13 mouse cellular contexts compared by ENCODE assay signal in genomic region chr2:155628519-155628918, GRCm38 (mm10). TPM values are rescaled to one million over a fixed set of nuclear protein-coding genes. Genes with fewer than 3 reads are reported as not detected.
A peak's percentile ranks its signal among the peaks of the same experiment; 100 is the strongest.
DNase-seq lines count a peak whose midpoint lies in the region; ATAC-seq and TF ChIP-seq lines count a peak whose summit lies in the region.
"Had no signal": no experiment of that assay in that cellular context is flagged by ENCODE, and none has a peak within 500 bp of the region (broad histone marks: within the 10 kb centered on the region; RNA-seq: fewer than 3 reads in every experiment).

No protein-coding gene starts in this region.

- H3K9me3 ChIP-seq in forebrain, embryonic 12.5 days = no peaks in the 10 kb centered on the region
- no peaks in the 10 kb centered on the region for H3K9me3 ChIP-seq in forebrain, embryonic 15.5 days
- H3K9me3 ChIP-seq in G1E (replicated peaks) = no peaks in the 10 kb centered on the region
- no peaks in the 10 kb centered on the region for H3K9me3 ChIP-seq in hindbrain, embryonic 15.5 days
- H3K9me3 ChIP-seq: intestine, embryonic 15.5 days had no signal

- intact Hi-C loops in left cerebral cortex, adult 2 months (cut with DNase I) = no loop called here

- H3K4me1 ChIP-seq in forebrain, embryonic 12.5 days = peaks cover 31% of the 10 kb centered on the region
- peaks cover 13% of the 10 kb centered on the region for H3K4me1 ChIP-seq in forebrain, embryonic 15.5 days
- peaks cover 22% of the 10 kb centered on the region for H3K4me1 ChIP-seq in G1E (ENCODE audit: insufficient read depth, low read depth, low read length)
- H3K4me1 ChIP-seq in hindbrain, embryonic 15.5 days (replicated peaks) = peaks cover 30% of the 10 kb centered on the region

- H3K27ac ChIP-seq in forebrain, embryonic 12.5 days = no peak overlapping the region
- H3K27ac ChIP-seq in forebrain, embryonic 15.5 days (replicated peaks) = no peak overlapping the region
- peak overlapping the region; percentile 82 for H3K27ac ChIP-seq in left cerebral cortex, adult 2 months
- H3K27ac ChIP-seq in hindbrain, embryonic 15.5 days (replicated peaks) = no peak overlapping the region
- H3K27ac ChIP-seq: intestine, embryonic 15.5 days had no signal

- peaks cover 23% of the 10 kb centered on the region for H3K36me3 ChIP-seq in forebrain, embryonic 12.5 days (replicated peaks)
- peaks cover 12% of the 10 kb centered on the region; the same call in 1 of the 2 replicates for H3K36me3 ChIP-seq in forebrain, embryonic 15.5 days
- peaks cover 34% of the 10 kb centered on the region for H3K36me3 ChIP-seq in G1E (replicated peaks)
- peaks cover 15% of the 10 kb centered on the region for H3K36me3 ChIP-seq in hindbrain, embryonic 15.5 days

- peaks cover 85% of the 10 kb centered on the region for H3K27me3 ChIP-seq in forebrain, embryonic 12.5 days
- H3K27me3 ChIP-seq in forebrain, embryonic 15.5 days = peaks cover 45% of the 10 kb centered on the region
- H3K27me3 ChIP-seq in G1E (ENCODE audit: insufficient read depth, low read length) = peaks cover 25% of the 10 kb centered on the region; the same call in 1 of the 2 replicates
- peaks cover 38% of the 10 kb centered on the region for H3K27me3 ChIP-seq in hindbrain, embryonic 15.5 days

- 0 out of 2 replicates have a peak overlapping the region, but pooled peaks have one; percentile 71 for H3K4me2 ChIP-seq in forebrain, embryonic 12.5 days
- H3K4me2 ChIP-seq in forebrain, embryonic 15.5 days (replicated peaks) = no peak overlapping the region
- H3K4me2 ChIP-seq in hindbrain, embryonic 15.5 days = peak overlapping the region; percentile 79; the same call in 1 of the 2 replicates

- no peak for TF ChIP-seq CTCF in left cerebral cortex, adult 2 months (IDR thresholded peaks at IDR 0.05)
- TF ChIP-seq CTCF in G1E (IDR thresholded peaks at IDR 0.05; ENCODE audit: low read depth, low read length) = no peak

- H3K4me3 ChIP-seq in forebrain, embryonic 12.5 days (replicated peaks) = no peak overlapping the region
- no peak overlapping the region for H3K4me3 ChIP-seq in forebrain, embryonic 15.5 days
- peak overlapping the region; percentile 44; the same call in 1 of the 2 replicates for H3K4me3 ChIP-seq in left cerebral cortex, adult 2 months
- H3K4me3 ChIP-seq in G1E (ENCODE audit: low read depth, low read length) = 0 out of 2 replicates have a peak overlapping the region, but pooled peaks have one; percentile 69
- no peak overlapping the region for H3K4me3 ChIP-seq in hindbrain, embryonic 15.5 days

- no peak for DNase-seq in left cerebral cortex, adult 2 months (ENCODE audit: extremely low spot score in 1 of 2, low spot score in 2 of 2)
- no peak for DNase-seq in left cerebral cortex, adult 11 months (ENCODE audit: low spot score)
- no peak for DNase-seq in G1E (ENCODE audit: low spot score)
- DNase-seq in embryo, embryonic 9.5 days (ENCODE audit: extremely low spot score) = no peak
- DNase-seq in layer of hippocampus, adult 11-12 months (ENCODE audit: low spot score) = no peak
- DNase-seq: layer of hippocampus, adult 9-11 months; lung, adult 18-20 months had no signal

- no peak for ATAC-seq in forebrain, embryonic 12.5 days (ENCODE audit: low FRiP score)
- ATAC-seq in forebrain, embryonic 15.5 days (replicated peaks) = no peak
- ATAC-seq in G1E (ENCODE audit: extremely low read depth, insufficient number of reproducible peaks, low FRiP score, poor library complexity, severe bottlenecking) = no peak
- ATAC-seq in hindbrain, embryonic 15.5 days (ENCODE audit: low FRiP score, low read depth) = no peak

- WGBS in forebrain, embryonic 12.5 days = 79% methylated on average over 13 of the region's 13 CpGs
- WGBS in forebrain, embryonic 15.5 days = 82% methylated on average over 13 of the region's 13 CpGs
- WGBS in hindbrain, embryonic 15.5 days = 76% methylated on average over 13 of the region's 13 CpGs

- no peak overlapping the region for H3K9ac ChIP-seq in forebrain, embryonic 12.5 days
- no peak overlapping the region for H3K9ac ChIP-seq in forebrain, embryonic 15.5 days (replicated peaks)
- no peak overlapping the region for H3K9ac ChIP-seq in hindbrain, embryonic 15.5 days

RNA-seq across cellular contexts. Expression of gene Myh7b, which starts 17.5 kb away (rescaled TPM):
- polyA plus RNA-seq in forebrain, embryonic 12.5 days (2016; fragmentation: Nextera tagmentation; extraction: Ambion mirVana) = 0.66 and 1.0 TPM in 2 replicates
- 0.29 and 0.59 TPM in 2 replicates for polyA plus RNA-seq in forebrain, embryonic 15.5 days (2015; fragmentation: Nextera tagmentation; extraction: Ambion mirVana)
- 10 to 100 TPM in 1 of 2 experiments, 1 to 10 TPM in 1; 7.1 to 10.9 TPM for total RNA-seq in left cerebral cortex, adult 2 months (2021)
- total RNA-seq in G1E (2014; fragmentation: Nextera tagmentation) (2.3 and 2.4 TPM in 2 replicates), G1E (2017) (1.4 and 1.7 TPM in 2 replicates)
- 8.3 and 11.1 TPM in 2 replicates for polyA plus RNA-seq in G1E (2012)
- polyA plus RNA-seq in hindbrain, embryonic 15.5 days (2015; fragmentation: Nextera tagmentation; extraction: Ambion mirVana) = 1.4 and 1.6 TPM in 2 replicates
- total RNA-seq: monocyte, adult 5-6 weeks; neutrophil, adult 5-6 weeks had no signal

RNA-seq across cellular contexts. Expression of gene Gss, which starts 35.9 kb away (rescaled TPM):
- 16.6 and 20.0 TPM in 2 replicates for polyA plus RNA-seq in forebrain, embryonic 12.5 days (2016; fragmentation: Nextera tagmentation; extraction: Ambion mirVana)
- 12.8 and 15.6 TPM in 2 replicates for polyA plus RNA-seq in forebrain, embryonic 15.5 days (2015; fragmentation: Nextera tagmentation; extraction: Ambion mirVana)
- total RNA-seq in left cerebral cortex, adult 2 months (2021) = 10 to 100 TPM; 14.8 to 14.9 TPM
- total RNA-seq in G1E (2014; fragmentation: Nextera tagmentation) = 7.3 and 10.6 TPM in 2 replicates
- 22.0 and 25.7 TPM in 2 replicates for total RNA-seq in G1E (2017)
- polyA plus RNA-seq in G1E (2012) = 14.6 and 16.5 TPM in 2 replicates
- 14.9 and 15.3 TPM in 2 replicates for polyA plus RNA-seq in hindbrain, embryonic 15.5 days (2015; fragmentation: Nextera tagmentation; extraction: Ambion mirVana)

Comparison
In these comparisons a context has a peak if more than half of its experiments do, and no peak if none do; other contexts are left out.
1. H3K4me3 ChIP-seq: peak in left cerebral cortex, adult 2 months (single experiment) and G1E (single experiment); none in forebrain, embryonic 12.5 days (single experiment), forebrain, embryonic 15.5 days (single experiment) and hindbrain, embryonic 15.5 days (single experiment).